Mouse (Mus musculus) lung, adult 2 months (tissue): ENCODE measurements around the gene Cog3. TPM values are rescaled to one million over a fixed set of nuclear protein-coding genes. Genes with fewer than 3 reads are reported as not detected.

ENCODE experiments used
- DNase-seq: peaks from one replicate; pipeline ENCODE4 v3.0.0; 2022
- H3K4me1 ChIP-seq: fragments of 200-500 bp; 2 replicates; pipeline ENCODE4 v1.6.1; 2011; ENCODE audit warnings: low read length; ENCODE audit not compliant: control insufficient read depth, insufficient read depth
- H3K4me3 ChIP-seq: fragments of 200-500 bp; replicated peaks from 2 replicates; pipeline ENCODE3; 2011; ENCODE audit warnings: low read depth, mild to moderate bottlenecking, control low read depth, low read length; ENCODE audit errors: extremely low read depth
- CTCF ChIP-seq: fragments of 200-500 bp; IDR thresholded peaks from 2 replicates; pipeline ENCODE4 v1.5.1; 2011; ENCODE audit warnings: mild to moderate bottlenecking, low read length, control low read depth; ENCODE audit not compliant: insufficient read depth
- POLR2A ChIP-seq: fragments of 200-500 bp; IDR thresholded peaks from 2 replicates; pipeline ENCODE4 v1.6.1; 2011; ENCODE audit warnings: low read depth, mild to moderate bottlenecking, control low read depth, low read length, borderline replicate concordance; ENCODE audit errors: extremely low read depth
- WGBS: fragments of 180-500 bp; shearing (Covaris S2); methylation state at CpG from one replicate; pipeline ENCODE4 v1.1.7; 2018; 5-methylcytosine and 5-hydroxymethylcytosine counted together
- polyA plus RNA-seq: library from polyadenylated mRNA; depleted of rRNA; stranded (reverse); fragments of >200 nt; gene quantifications from 2 replicates; pipeline ENCODE4 v1.2.3, GENCODE M21; 2012

The Cog3 gene
- polyA plus RNA-seq, 1 experiment: 11.0 TPM

DNA sequence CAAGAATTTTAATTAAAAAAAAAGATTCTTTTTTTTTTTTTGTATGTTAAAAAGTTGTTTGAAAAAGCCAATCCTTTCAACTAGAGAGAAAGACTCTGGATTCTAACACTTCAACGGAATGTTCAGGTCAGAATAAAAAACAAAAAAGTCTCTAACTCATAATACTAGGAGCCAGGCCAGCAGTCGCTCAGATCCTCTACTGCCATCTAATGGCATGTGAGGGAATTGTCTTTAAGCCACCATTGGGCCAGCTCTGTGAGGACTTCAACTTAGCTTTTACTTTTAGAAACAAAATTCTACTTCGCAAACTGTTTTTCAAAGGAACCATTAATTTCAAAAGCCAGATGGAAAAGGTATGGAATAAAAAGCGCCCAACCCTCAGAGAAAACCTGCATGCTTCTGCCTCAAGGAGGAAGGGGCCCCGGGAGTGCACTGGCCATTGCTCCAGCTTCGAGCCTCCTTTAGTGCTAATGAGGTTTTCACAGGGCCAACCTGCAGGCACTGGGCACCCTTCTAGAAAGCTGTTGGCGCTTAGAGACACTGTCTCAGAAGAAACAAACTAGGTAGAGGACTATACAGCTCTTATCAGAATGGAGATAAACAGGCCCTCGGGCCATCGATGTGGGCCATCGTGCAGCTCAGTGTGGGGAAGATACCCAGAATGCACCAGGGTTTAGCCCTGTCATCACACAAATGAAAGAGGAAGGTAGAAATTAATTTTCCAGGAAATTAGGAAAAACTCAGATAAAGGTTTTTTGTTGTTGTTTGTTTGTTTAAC is 6.9 kb upstream of the Cog3 start:
- DNase-seq: no peak
- Histone ChIP-seq H3K4me3 (no peak overlapping the region), H3K4me1 (no peaks in the 10 kb centered on the region)
- 58% methylated on average over 10 of the region's 10 CpGs for WGBS
- TF ChIP-seq POLR2A: no peak
- TF ChIP-seq CTCF: peak; percentile 66

DNA sequence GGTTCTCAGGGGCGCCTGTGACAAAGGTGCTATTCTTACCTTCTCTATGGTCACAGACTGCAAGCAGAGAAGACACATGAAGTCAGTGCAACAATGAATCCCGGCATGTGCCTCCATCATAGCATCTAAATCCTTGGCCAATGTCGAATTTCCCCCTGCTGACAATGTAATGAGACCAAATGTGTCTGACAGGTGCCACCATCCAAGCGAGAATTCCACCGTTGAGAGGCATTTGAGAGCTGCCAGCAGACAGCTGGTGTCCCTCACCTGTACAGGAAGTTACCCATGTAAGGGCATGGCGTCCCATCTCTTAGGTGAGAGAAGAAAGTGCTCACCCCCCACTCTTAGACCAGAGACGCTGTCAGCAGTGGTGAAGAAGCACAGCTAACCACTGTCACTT is 4.1 kb upstream of the Cog3 start:
- no peak for DNase-seq
- no peak for TF ChIP-seq POLR2A
- TF ChIP-seq CTCF: no peak
- Histone ChIP-seq H3K4me1 (no peaks in the 10 kb centered on the region), H3K4me3 (no peak overlapping the region)
- WGBS: 79% methylated on average over 7 of the region's 7 CpGs

DNA sequence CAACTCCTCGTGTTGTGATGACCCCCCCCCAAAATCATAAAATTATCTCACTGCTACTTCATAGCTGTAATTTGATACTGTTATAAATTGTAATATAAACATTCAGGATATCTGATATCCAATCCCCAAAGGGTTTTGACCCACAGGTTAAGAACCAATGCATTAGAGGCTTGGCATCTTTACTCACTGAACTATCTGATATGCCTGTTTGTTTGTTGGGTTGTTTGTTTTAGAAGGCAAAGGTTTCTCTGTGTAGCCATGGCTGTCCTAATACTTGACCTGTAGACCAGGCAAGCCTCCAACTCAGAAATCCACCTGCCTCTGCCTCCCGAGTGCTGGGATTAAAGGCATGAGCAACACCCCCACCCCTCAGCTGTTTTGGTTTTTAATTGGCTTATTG is 3.5 kb upstream of the Cog3 start:
- DNase-seq: no peak
- Histone ChIP-seq H3K4me1 (no peaks in the 10 kb centered on the region; the same call in 1 of the 2 replicates), H3K4me3 (no peak overlapping the region)
- TF ChIP-seq CTCF: no peak
- no peak for TF ChIP-seq POLR2A
- 68% methylated on average over 2 of the region's 2 CpGs for WGBS

DNA sequence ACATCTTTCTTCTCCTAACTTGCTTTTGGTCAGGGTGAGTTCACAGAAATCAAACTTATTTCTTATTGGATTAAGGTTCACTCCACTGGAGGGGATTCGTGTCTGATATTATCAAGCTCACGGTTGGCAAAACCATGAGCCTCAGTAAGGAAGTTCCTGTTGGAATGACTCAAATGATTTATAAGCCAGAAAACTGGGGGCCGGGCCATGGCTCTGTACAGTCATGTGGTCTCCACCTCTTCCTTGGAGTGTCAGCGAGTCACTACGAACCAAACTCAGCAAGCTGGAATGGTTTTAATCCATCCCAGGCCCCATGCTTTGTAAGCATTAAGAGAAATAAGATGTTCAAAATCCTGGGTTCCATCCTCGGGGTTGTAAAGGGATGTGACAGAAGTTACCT is 2.7 kb upstream of the Cog3 start:
- no peak for TF ChIP-seq POLR2A
- TF ChIP-seq CTCF: no peak
- 61% methylated on average over 6 of the region's 6 CpGs for WGBS
- H3K4me3 ChIP-seq: no peak overlapping the region
- peaks cover 3% of the 10 kb centered on the region; the same call in 1 of the 2 replicates for H3K4me1 ChIP-seq
- DNase-seq: no peak

DNA sequence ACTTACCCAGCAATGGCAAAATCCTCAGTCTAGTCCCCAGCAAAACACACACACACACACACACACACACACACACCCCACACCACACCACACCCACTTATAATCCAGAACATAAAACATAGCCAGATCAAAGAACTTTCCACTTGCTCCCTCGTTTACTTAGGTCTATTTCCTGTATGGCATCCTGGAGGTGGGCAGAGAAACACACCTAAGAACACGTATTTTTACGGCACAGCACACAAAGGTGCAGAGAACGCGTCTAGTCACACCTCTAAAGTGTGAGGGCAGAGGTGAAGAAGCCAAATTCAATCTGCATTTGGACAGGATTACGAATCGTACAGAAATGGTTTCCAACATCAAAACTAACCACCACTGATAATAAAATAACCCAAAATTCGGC is 1.1 kb downstream of the Cog3 start:
- WGBS: 22% methylated on average over 8 of the region's 8 CpGs
- H3K4me1 ChIP-seq: peaks cover 5% of the 10 kb centered on the region
- TF ChIP-seq CTCF: no peak
- no peak for TF ChIP-seq POLR2A
- no peak for DNase-seq
- H3K4me3 ChIP-seq: no peak overlapping the region

DNA sequence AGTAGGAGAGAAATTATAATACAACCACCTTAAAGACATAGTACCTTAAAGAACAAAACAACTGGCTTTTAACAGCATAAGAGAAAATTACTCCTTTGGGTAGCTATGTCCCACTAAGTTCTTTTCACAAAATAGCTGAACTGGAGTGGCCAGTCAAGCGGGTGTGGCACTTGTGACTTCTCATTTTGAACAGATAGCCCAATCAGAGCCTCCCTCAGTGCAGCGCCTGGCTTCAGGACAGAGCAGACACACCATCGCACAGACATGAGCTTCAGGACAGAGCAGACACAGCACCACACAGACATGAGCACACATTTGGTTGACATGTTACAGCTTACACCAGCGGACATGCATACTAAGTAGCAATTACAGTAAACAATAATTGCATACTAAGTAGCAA is 3.3 kb downstream of the Cog3 start:
- DNase-seq: no peak
- no peak for TF ChIP-seq CTCF
- TF ChIP-seq POLR2A: no peak
- Histone ChIP-seq H3K4me3 (no peak overlapping the region), H3K4me1 (peaks cover 5% of the 10 kb centered on the region)
- 72% methylated on average over 4 of the region's 4 CpGs for WGBS

DNA sequence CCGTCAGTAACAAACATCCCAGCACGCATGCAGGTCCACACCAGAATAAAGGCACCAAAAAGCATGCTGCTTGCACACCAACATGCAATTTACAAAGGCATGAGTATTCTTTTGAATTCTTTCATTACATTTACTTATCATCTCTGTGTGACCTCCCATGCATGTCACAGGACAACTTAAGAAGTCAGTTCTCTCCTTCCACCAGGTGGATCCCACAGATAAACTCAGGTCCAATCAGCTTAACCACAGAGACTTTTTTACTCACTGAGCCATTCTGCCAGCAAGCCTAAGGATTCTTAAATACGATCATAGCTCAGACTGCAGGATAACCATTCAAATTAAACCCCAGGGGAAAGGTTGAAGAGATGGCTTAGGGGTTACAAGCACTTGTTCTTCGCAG is 5.2 kb downstream of the Cog3 start:
- 94% methylated on average over 4 of the region's 4 CpGs for WGBS
- no peak overlapping the region for H3K4me3 ChIP-seq
- peaks cover 5% of the 10 kb centered on the region for H3K4me1 ChIP-seq
- DNase-seq: no peak
- TF ChIP-seq CTCF (no peak), POLR2A (no peak)

DNA sequence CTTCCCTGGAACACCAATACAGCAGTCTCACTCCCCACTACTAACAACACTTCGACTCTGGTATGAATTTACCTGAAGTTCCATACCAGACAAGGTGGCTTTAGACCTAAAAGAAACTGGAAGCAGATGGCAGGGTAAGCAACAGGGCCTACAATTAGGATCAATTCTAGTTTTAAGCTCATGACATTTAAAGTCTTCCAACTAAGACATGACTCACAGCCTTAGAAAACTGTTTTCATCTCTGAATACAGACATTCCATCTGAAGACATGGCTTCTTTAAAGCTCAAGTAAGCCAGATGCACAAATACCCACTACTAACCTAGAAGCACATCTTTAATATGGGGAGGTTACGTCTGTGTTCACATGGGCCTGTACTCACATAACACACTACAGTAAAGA is 6.4 kb downstream of the Cog3 start:
- peaks cover 5% of the 10 kb centered on the region for H3K4me1 ChIP-seq
- no peak overlapping the region for H3K4me3 ChIP-seq
- no peak for DNase-seq
- TF ChIP-seq POLR2A: no peak
- TF ChIP-seq CTCF: no peak
- WGBS: 97% methylated on average over 2 of the region's 2 CpGs

DNA sequence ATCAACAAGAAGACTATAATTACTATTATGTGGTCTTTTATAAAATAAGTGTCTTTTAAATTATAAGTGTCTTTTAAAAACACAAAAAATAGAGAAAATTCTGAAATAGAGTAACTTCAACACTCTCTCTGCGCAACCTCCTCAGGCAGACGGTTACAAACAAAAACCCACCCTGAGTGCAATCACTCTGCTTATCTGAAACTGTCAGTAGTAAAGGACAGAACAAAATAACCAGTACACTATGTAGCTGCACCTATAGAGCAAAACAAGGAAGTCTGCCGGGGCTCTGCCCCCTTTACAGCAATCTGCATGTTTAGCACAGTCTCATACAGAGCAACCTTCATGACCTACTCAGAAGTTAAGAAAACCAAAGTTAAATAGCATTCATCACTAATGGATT is 12.4 kb downstream of the Cog3 start:
- TF ChIP-seq POLR2A (no peak), CTCF (no peak)
- H3K4me1 ChIP-seq: no peaks in the 10 kb centered on the region
- 82% methylated on average over 3 of the region's 3 CpGs for WGBS
- H3K4me3 ChIP-seq: no peak overlapping the region
- no peak for DNase-seq

DNA sequence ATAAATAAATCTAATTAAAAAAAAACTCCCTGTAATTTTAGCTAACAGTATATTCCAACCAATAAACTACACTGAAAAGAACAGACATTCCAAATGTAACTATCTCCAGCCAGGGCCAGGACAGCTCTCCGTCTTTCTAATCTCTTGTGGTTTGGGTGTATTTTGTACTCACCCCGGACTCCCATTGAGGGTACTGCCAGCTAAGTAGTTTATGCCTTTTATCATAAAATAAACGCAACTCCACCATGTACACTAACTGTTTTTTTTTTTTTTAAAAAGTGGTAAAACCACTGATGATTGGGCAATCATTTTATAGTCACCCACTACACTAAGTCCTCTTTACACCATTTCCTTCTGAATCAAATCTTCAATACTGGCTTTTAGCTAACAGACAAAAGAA is 18.7 kb downstream of the Cog3 start:
- no peak for DNase-seq
- 81% methylated on average over 3 of the region's 3 CpGs for WGBS
- TF ChIP-seq CTCF (no peak), POLR2A (no peak)

DNA sequence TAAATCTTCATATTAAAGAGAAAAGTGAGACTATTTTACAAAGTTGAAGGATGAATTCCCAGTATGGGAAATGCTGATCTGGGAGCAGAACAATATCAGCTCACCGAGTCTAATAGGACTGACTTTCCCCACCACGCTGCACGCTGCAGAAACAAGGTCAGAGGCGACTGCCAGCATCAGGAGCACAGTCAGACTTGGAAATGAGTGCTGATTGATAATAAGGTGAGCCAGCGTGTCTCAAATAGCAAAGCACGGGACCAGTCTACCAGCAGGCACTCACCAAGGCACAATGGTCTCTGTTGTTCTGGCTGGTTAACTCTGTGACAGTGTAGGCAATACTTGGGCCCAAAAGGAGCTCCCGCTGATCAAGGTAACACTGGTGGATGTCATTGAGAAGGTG is 21.7 kb downstream of the Cog3 start:
- no peaks in the 10 kb centered on the region for H3K4me1 ChIP-seq
- H3K4me3 ChIP-seq: no peak overlapping the region
- TF ChIP-seq CTCF (no peak), POLR2A (no peak)
- 95% methylated on average over 7 of the region's 7 CpGs for WGBS
- DNase-seq: no peak

More for the DNA sequence above, 18.7 kb downstream of the Cog3 start:
- Histone ChIP-seq H3K4me3 (no peak overlapping the region), H3K4me1 (no peaks in the 10 kb centered on the region)
